Mouse (Mus musculus): ENCODE results near the gene Gm12845. TPM values are rescaled to one million over a fixed set of nuclear protein-coding genes. Genes with fewer than 3 reads are reported as not detected.

The Gm12845 gene
- total RNA-seq, 4 experiments from 2014 or later = not detected

Other genes with a start within 250 kb of the Gm12845 start
- gene Rnf220, start 227.4 kb upstream of the Gm12845 start, total RNA-seq (2022) = 10 to 100 TPM; 51.7 to 56.6 (median 52.0) TPM
- 100 to 1,000 TPM; 104 to 131 (median 119) TPM for gene Eri3, start 174.0 kb upstream of the Gm12845 start, total RNA-seq (2022)
- gene Dmap1, start 42.1 kb upstream of the Gm12845 start, total RNA-seq (2022) = 10 to 100 TPM; 16.2 to 18.6 (median 16.5) TPM
- gene Klf17, start 41.2 kb downstream of the Gm12845 start, total RNA-seq (2022) = not detected
- gene Slc6a9, start 110.1 kb downstream of the Gm12845 start, total RNA-seq (2022) = 10 to 100 TPM in 1 of 4 experiments, 1 to 10 TPM in 3; 6.3 to 12.0 (median 8.8) TPM
- under 1 TPM in 2 of 4 experiments, not detected in 2; 0.24 to 0.56 TPM for gene Ccdc24, start 148.1 kb downstream of the Gm12845 start, total RNA-seq (2022)
- 1 to 10 TPM; 1.7 to 3.5 (median 2.1) TPM for gene B4galt2, start 159.1 kb downstream of the Gm12845 start, total RNA-seq (2022)
- gene Atp6v0b, start 162.9 kb downstream of the Gm12845 start, total RNA-seq (2022) = 10 to 100 TPM; 86.6 to 96.0 (median 94.8) TPM
- gene Dph2, start 167.6 kb downstream of the Gm12845 start, total RNA-seq (2022) = 1 to 10 TPM; 1.7 to 3.1 (median 2.5) TPM
- gene Ipo13, start 190.6 kb downstream of the Gm12845 start, total RNA-seq (2022) = 100 to 1,000 TPM; 268 to 350 (median 281) TPM
- under 1 TPM in 2 of 4 experiments, not detected in 2; 0.15 to 0.27 TPM for gene Artn, start 205.4 kb downstream of the Gm12845 start, total RNA-seq (2022)

All from gastrocnemius, adult 8-10 months (tissue).